Mouse (Mus musculus) forebrain, embryonic 16.5 days (tissue): Measurements from ENCODE around the gene Tdrd7. TPM values are rescaled to one million over a fixed set of nuclear protein-coding genes. Genes with fewer than 3 reads are reported as not detected.
A peak's percentile ranks its signal among the peaks of the same experiment; 100 is the strongest.

Experiments used
- ATAC-seq: fragments of 200-750 bp; cut with Nextera tagmentation; 2 replicates; pipeline ENCODE4 v1.8.0; 2017; ENCODE audit warnings: mild to moderate bottlenecking, moderate library complexity
- H3K27ac ChIP-seq: fragments of 300-500 bp; sonication (generic); 2 replicates; pipeline ENCODE4 v1.5.1; 2014; ENCODE audit warnings: low read length, control low read depth
- H3K27me3 ChIP-seq: fragments of 300-500 bp; sonication (generic); replicated peaks from 2 replicates; pipeline ENCODE4 v1.6.1; 2014; ENCODE audit warnings: low read length; ENCODE audit not compliant: control insufficient read depth, insufficient read depth
- H3K36me3 ChIP-seq: fragments of 300-500 bp; sonication (generic); 2 replicates; pipeline ENCODE4 v1.6.1; 2014; ENCODE audit not compliant: control insufficient read depth, insufficient read depth
- H3K4me1 ChIP-seq: fragments of 300-500 bp; sonication (generic); replicated peaks from 2 replicates; pipeline ENCODE4 v1.6.1; 2014; ENCODE audit warnings: low read length; ENCODE audit not compliant: control insufficient read depth, insufficient read depth
- H3K4me2 ChIP-seq: fragments of 300-500 bp; sonication (generic); 2 replicates; pipeline ENCODE4 v1.6.1; 2014; ENCODE audit warnings: mild to moderate bottlenecking, low read length, control low read depth
- H3K4me3 ChIP-seq: fragments of 300-500 bp; sonication (generic); replicated peaks from 2 replicates; pipeline ENCODE4 v1.5.1; 2014; ENCODE audit warnings: mild to moderate bottlenecking, low read length, control low read depth
- H3K9ac ChIP-seq: fragments of 300-500 bp; sonication (generic); replicated peaks from 2 replicates; pipeline ENCODE4 v1.6.1; 2014; ENCODE audit warnings: low read depth, low read length, control low read depth
- H3K9me3 ChIP-seq: fragments of 300-500 bp; sonication (generic); 2 replicates; pipeline ENCODE4 v1.6.1; 2016; ENCODE audit warnings: low read length; ENCODE audit not compliant: control insufficient read depth
- WGBS: fragments of 180-500 bp; shearing (Covaris S2); extraction: QIAGEN DNeasy Blood & Tissue Kit; methylation state at CpG from one replicate; pipeline ENCODE4 v1.1.7; 2014; 5-methylcytosine and 5-hydroxymethylcytosine counted together
- polyA plus RNA-seq: library from polyadenylated mRNA; unstranded; fragments of >200 nt; fragmentation: Nextera tagmentation; extraction: Ambion mirVana; gene quantifications from 2 replicates; pipeline ENCODE4 v1.2.1, GENCODE M21; 2015

The Tdrd7 gene
- polyA plus RNA-seq = 19.3 and 20.9 TPM in 2 replicates

DNA sequence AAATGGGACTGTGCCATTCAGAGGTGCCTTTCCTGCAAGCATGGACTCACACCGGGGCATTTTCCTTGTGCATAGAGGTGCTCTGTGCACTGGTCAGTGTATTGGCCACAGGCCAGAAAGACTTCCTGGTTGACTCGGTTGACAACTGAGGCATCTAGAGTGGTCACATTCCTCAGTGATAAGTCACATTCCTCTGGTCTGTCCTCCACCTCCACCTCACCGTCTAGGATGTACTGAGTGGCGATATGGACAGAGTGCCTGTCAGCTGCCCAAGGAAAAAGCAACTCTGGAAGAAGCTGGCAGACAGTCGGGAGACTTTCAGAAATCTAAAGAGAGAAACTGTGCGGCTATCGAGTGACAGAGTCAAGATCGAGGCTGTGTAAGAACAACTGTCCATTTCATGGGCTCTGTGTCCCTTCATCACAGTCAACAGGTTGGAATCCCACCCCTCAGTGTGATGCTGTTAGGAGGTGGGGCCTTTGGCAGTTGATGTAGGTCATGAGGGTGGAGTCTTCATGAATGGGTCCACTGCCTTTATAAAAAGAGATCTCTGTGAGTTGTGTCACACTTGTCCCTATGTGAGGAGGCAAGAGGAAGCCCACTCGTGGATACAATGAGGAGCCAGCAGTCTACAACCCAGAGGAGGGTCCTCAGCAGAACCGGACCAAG, at the start of gene Tdrd7:
Gene Tdrd7, plus strand, starts transcription at position 564 of the 669 bp plus-strand sequence.
- Histone ChIP-seq H3K27ac (no peak within 1 kb of the TSS), H3K36me3 (no peaks in the 10 kb centered on the region), H3K9me3 (no peaks in the 10 kb centered on the region), H3K4me2 (no peak within 1 kb of the TSS), H3K4me3 (no peak within 1 kb of the TSS), H3K9ac (no peak within 1 kb of the TSS), H3K27me3 (0 out of 2 replicates have a peak, but pooled peaks cover 3% of the 10 kb centered on the region), H3K4me1 (no peaks in the 10 kb centered on the region; the same call in 1 of the 2 replicates)
- no peak for ATAC-seq
- WGBS = 85% methylated on average over 10 of the region's 10 CpGs

DNA sequence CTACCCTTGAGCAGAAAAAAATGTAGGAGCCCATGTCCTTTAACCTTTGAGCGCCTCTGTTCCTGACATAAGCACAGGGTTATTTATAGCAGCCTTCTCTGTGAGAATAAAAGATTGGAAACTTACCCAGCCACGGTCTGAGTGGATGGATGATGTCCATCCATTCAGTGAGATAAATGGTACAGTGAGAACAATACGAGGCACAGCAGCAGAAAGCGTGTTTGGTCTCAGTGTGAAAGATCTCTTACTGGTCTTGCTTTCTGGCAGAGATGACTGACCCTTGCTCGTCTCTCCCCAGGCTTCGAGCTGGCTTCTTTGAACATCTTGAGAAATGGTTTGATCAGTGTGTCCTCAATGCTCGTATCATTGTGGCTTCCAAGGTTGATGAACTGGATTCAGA, 48.0 kb upstream of the Tdrd7 start:
- WGBS = 68% methylated on average over 7 of the region's 7 CpGs
- Histone ChIP-seq H3K36me3 (no peaks in the 10 kb centered on the region), H3K4me2 (no peak overlapping the region), H3K27ac (no peak overlapping the region), H3K9ac (no peak overlapping the region), H3K4me1 (no peaks in the 10 kb centered on the region), H3K27me3 (no peaks in the 10 kb centered on the region), H3K4me3 (no peak overlapping the region), H3K9me3 (no peaks in the 10 kb centered on the region)
- no peak for ATAC-seq

DNA sequence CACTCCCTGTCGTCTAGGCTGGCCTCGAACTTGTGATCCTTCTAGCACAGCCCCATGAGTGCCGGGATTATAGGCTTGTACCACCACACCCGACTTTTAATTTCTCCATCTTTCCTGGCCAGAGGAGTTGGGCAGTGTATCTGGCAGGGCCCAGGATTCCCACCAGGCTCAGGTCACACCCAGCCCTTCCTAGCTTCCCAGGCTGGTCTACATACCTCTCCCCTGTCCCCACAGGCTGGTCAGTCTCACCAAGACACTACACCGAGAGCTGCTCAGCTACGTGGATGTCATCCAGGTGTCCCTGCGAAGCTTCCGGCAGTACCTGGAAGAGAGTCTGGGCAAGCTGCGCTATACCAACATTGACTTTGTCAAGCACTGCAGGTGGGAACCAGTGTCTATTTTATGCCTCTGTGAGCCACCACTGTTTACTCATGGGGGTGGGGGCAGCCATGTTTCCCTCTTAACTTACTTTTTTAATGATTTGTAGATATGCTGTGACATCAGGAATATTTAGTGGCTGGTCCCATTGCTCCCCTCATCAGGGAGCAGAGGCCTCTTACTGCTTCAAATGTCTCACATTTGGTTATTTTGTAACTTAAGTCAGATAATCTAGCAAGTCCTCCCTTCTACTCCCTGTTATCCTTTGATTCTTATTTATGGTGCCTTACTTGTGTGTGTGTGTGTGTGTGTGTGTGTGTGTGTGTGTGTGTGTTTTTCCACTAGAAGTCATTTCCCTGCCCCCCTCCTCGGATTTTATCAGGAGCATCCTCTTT, 43.3 kb upstream of the Tdrd7 start:
- Histone ChIP-seq H3K27me3 (no peaks in the 10 kb centered on the region), H3K9ac (no peak overlapping the region), H3K27ac (no peak overlapping the region), H3K4me2 (no peak overlapping the region), H3K9me3 (no peaks in the 10 kb centered on the region), H3K36me3 (no peaks in the 10 kb centered on the region), H3K4me3 (no peak overlapping the region), H3K4me1 (no peaks in the 10 kb centered on the region)
- ATAC-seq = no peak
- 91% methylated on average over 10 of the region's 10 CpGs for WGBS

DNA sequence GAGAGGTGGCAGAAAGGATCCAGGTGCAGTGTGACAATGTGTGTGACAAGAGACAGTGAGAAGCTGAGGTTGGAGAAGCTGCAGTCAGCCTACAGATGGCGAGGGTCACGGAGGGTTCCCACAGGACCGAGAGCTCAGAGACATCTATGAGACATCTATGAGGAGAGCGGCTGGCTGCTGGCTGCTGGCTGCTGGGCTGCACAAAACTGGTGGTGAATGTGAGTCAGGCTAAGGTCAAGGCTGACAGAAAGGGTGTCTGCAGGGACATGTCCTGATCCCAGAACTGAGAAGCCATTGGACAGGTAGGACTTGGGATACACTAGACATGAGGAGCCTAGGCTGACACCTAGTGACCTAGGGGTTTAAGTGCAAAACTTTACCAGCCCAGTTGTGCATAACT, 41.1 kb upstream of the Tdrd7 start:
- no peaks in the 10 kb centered on the region for H3K27me3 ChIP-seq
- H3K4me3 ChIP-seq = no peak overlapping the region
- H3K36me3 ChIP-seq = no peaks in the 10 kb centered on the region
- no peaks in the 10 kb centered on the region for H3K9me3 ChIP-seq
- WGBS = 94% methylated on average over 4 of the region's 4 CpGs
- ATAC-seq = no peak
- no peak overlapping the region for H3K27ac ChIP-seq
- H3K4me1 ChIP-seq = no peaks in the 10 kb centered on the region
- H3K9ac ChIP-seq = no peak overlapping the region
- no peak overlapping the region for H3K4me2 ChIP-seq

DNA sequence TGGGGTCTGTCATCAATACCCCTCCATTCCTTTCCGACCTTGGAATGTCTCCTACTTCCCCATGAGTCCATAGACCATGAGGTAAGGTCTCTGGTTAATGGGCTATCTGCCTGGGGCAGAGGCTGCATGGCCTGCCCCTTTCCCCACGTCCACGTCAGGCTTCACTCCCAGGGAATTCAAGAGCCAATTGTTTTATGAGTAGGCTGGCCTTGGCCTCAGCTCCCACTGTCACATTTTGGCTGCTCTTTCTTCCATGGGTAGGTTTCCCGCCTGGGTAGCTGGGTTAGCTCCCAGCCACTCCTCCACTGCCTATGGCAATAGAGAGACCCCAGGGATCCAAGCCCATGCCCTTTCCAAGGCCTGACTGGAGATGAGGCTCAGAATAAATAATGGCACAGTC, 36.6 kb upstream of the Tdrd7 start:
- Histone ChIP-seq H3K27me3 (no peaks in the 10 kb centered on the region), H3K4me2 (no peak overlapping the region), H3K27ac (no peak overlapping the region), H3K9me3 (no peaks in the 10 kb centered on the region), H3K4me1 (no peaks in the 10 kb centered on the region), H3K36me3 (no peaks in the 10 kb centered on the region), H3K9ac (no peak overlapping the region), H3K4me3 (no peak overlapping the region)
- 67% methylated on average over 4 of the region's 4 CpGs for WGBS
- ATAC-seq = no peak

DNA sequence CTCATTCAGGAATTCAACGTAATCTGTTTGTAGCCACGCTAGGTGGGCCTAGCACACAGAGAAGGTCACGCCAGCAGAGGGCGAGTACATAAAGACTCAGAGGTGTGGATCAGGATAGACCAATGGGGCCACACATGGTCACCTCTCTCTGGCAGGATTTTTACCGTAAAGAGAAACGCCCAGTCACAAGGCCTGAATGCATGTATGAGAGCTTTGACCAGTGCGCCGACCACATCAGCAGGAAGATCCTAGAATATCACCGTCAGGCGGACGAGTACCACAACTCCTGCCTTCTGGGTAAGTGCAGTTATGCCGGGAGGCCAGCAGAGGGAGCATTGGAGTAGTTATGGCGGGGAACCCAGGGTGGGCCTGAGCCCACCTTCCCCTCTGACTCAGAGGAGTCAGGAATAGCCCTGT, 23.5 kb upstream of the Tdrd7 start:
- Histone ChIP-seq H3K36me3 (no peaks in the 10 kb centered on the region), H3K9ac (no peak overlapping the region), H3K9me3 (no peaks in the 10 kb centered on the region), H3K4me3 (no peak overlapping the region), H3K4me2 (no peak overlapping the region), H3K27me3 (no peaks in the 10 kb centered on the region), H3K4me1 (no peaks in the 10 kb centered on the region), H3K27ac (no peak overlapping the region)
- ATAC-seq = peak; percentile 65
- WGBS = 26% methylated on average over 13 of the region's 13 CpGs

DNA sequence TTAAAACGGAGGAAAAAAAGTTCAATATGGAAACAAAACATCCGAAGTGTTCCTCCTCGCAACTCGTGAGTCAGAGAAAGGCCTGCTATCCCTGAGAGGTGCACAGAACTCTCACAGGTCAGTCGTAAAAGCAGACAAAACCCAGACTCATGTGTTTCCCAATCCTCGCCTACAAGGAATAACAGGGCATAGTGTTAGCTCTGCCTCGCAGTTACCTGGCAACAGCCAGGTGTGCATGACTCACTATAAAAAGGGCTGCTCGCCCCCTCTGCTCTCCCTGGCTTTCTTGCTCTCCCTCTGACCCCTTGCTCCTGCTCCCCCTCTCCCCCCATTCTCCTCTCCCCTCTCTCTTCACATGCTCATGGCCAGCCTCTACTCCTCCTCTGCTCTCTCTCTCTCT, 17.4 kb upstream of the Tdrd7 start:
- no peak overlapping the region for H3K9ac ChIP-seq
- no peaks in the 10 kb centered on the region for H3K4me1 ChIP-seq
- ATAC-seq = no peak
- no peaks in the 10 kb centered on the region for H3K27me3 ChIP-seq
- no peak overlapping the region for H3K4me3 ChIP-seq
- H3K27ac ChIP-seq = no peak overlapping the region
- no peaks in the 10 kb centered on the region for H3K9me3 ChIP-seq
- H3K36me3 ChIP-seq = no peaks in the 10 kb centered on the region
- H3K4me2 ChIP-seq = no peak overlapping the region
- WGBS = 83% methylated on average over 8 of the region's 8 CpGs

DNA sequence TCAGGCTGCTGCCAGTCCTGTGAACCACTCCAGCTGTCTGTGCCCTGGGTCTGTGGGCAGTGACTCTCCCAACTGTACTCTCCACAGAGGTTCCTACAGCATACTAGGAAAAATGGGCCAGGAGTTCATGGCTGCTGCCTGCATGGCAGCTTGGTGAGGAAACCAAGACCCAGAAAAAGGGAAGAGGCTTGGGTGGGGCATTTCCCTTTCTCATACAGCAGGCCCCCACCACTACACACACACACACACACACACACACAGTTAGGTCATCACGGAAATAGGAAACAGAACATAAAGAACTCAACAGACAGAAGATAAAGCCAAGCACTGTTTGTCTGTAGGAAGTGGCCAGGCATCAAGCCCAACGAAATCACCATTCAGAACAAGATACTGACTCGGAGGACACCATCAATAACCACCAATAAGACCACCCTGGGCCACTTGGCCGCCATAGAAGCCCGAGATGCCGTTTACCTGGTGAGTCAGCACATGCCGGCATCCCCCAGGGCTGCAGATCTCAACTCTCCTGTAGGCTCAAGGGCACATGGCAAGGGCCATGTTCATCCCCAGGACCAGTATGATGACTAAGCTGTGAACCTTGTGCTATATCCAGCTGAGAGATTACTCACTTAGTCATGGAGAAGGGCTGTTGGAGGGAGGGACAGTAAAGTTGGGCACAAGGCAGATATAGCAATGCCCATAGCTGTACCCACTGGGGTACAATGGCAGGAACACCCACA, 15.9 kb upstream of the Tdrd7 start:
- Histone ChIP-seq H3K27ac (no peak overlapping the region), H3K9ac (no peak overlapping the region), H3K4me3 (no peak overlapping the region), H3K4me1 (no peaks in the 10 kb centered on the region), H3K36me3 (no peaks in the 10 kb centered on the region), H3K27me3 (no peaks in the 10 kb centered on the region), H3K9me3 (no peaks in the 10 kb centered on the region), H3K4me2 (no peak overlapping the region)
- WGBS = 89% methylated on average over 7 of the region's 7 CpGs
- no peak for ATAC-seq

DNA sequence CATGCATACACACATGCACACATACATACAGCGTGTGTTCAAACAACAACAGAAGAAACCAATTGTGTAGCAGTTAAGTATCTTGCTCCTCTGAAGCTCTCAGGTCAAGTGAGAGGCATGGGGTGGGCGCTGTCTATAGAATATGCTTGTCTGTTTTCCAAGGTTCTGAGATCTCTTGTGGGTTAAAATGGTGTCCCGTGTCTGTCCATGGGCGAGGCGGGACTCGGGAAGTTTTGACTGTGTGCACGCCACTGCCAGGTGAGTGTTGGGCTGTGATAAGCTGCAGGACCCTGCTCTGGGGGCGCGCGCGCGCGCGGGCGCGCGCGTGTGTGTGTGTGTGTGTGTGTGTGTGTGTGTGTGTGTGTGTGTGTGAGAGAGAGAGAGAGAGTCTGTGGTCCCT, 13.3 kb upstream of the Tdrd7 start:
- ATAC-seq = no peak
- Histone ChIP-seq H3K9ac (no peak overlapping the region), H3K27me3 (no peaks in the 10 kb centered on the region), H3K4me1 (no peaks in the 10 kb centered on the region), H3K36me3 (no peaks in the 10 kb centered on the region), H3K4me2 (no peak overlapping the region), H3K9me3 (no peaks in the 10 kb centered on the region), H3K27ac (no peak overlapping the region), H3K4me3 (no peak overlapping the region)
- WGBS = 95% methylated on average over 18 of the region's 18 CpGs
